Mouse (Mus musculus): ENCODE data around the gene Flt4. TPM values are rescaled to one million over a fixed set of nuclear protein-coding genes. Genes with fewer than 3 reads are reported as not detected.
A peak's percentile ranks its signal among the peaks of the same experiment; 100 is the strongest.
"Not testable (repeated sequence)": the region's sequence is repeated elsewhere in the genome, so short reads cannot be mapped to it uniquely, and the experiment has no call there.

Flt4 gene
- polyA plus RNA-seq (2014; fragmentation: Nextera tagmentation; extraction: Ambion mirVana): 6.3 and 7.6 TPM in 2 replicates

- Histone ChIP-seq H3K4me2 (peak within 1 kb of the TSS; percentile 73), H3K27me3 (ENCODE audit: control insufficient read depth, insufficient read depth, low read length) (peaks cover 12% of the 10 kb centered on the region), H3K9ac (ENCODE audit: low read depth, low read length) (peak within 1 kb of the TSS; percentile 56; the same call in 1 of the 2 replicates), H3K4me3 (ENCODE audit: low read depth, low read length) (peak within 1 kb of the TSS; percentile 58)
- peak; percentile 77 for ATAC-seq (replicated peaks; ENCODE audit: insufficient number of reproducible peaks, low FRiP score, low TSS enrichment)
- 4% methylated on average over 48 of the region's 61 CpGs for WGBS (ENCODE audit: insufficient replicate concordance)
- H3K27ac ChIP-seq (ENCODE audit: low read depth, low read length); H3K4me1 ChIP-seq (ENCODE audit: control insufficient read depth, insufficient read depth, low read length); H3K36me3 ChIP-seq (ENCODE audit: control insufficient read depth, insufficient read depth, low read length); H3K9me3 ChIP-seq (replicated peaks; ENCODE audit: control insufficient read depth, low read length): not testable (repeated sequence)
Observed at GRCm38 (mm10) chr11:49608938-49609867, at the start of gene Flt4. Gene Flt4 (plus strand): TSS chr11:49609263.

- H3K36me3 ChIP-seq (ENCODE audit: control insufficient read depth, insufficient read depth, low read length); ATAC-seq (replicated peaks; ENCODE audit: insufficient number of reproducible peaks, low FRiP score, low TSS enrichment); H3K4me2 ChIP-seq; H3K27me3 ChIP-seq (ENCODE audit: control insufficient read depth, insufficient read depth, low read length); H3K4me1 ChIP-seq (ENCODE audit: control insufficient read depth, insufficient read depth, low read length); H3K27ac ChIP-seq (ENCODE audit: low read depth, low read length); H3K4me3 ChIP-seq (ENCODE audit: low read depth, low read length); H3K9ac ChIP-seq (ENCODE audit: low read depth, low read length); H3K9me3 ChIP-seq (replicated peaks; ENCODE audit: control insufficient read depth, low read length): not testable (repeated sequence)
- 28% methylated on average over 2 of the region's 2 CpGs for WGBS (ENCODE audit: insufficient replicate concordance)
Observed at GRCm38 (mm10) chr11:49575054-49575453, 34.0 kb upstream of the Flt4 start.

- not testable (repeated sequence) for H3K4me2 ChIP-seq; H3K36me3 ChIP-seq (ENCODE audit: control insufficient read depth, insufficient read depth, low read length); H3K9me3 ChIP-seq (replicated peaks; ENCODE audit: control insufficient read depth, low read length); H3K4me1 ChIP-seq (ENCODE audit: control insufficient read depth, insufficient read depth, low read length); H3K27ac ChIP-seq (ENCODE audit: low read depth, low read length); H3K9ac ChIP-seq (ENCODE audit: low read depth, low read length); H3K27me3 ChIP-seq (ENCODE audit: control insufficient read depth, insufficient read depth, low read length); ATAC-seq (replicated peaks; ENCODE audit: insufficient number of reproducible peaks, low FRiP score, low TSS enrichment); H3K4me3 ChIP-seq (ENCODE audit: low read depth, low read length)
- WGBS (ENCODE audit: insufficient replicate concordance): 79% methylated on average over 8 of the region's 8 CpGs
Observed at GRCm38 (mm10) chr11:49580452-49580851, 28.6 kb upstream of the Flt4 start.

GRCm38 (mm10) chr11:49590213-49590612, 18.9 kb upstream of the Flt4 start:
- Histone ChIP-seq H3K27ac (ENCODE audit: low read depth, low read length) (no peak overlapping the region), H3K4me1 (ENCODE audit: control insufficient read depth, insufficient read depth, low read length) (no peaks in the 10 kb centered on the region), H3K4me2 (no peak overlapping the region), H3K4me3 (ENCODE audit: low read depth, low read length) (no peak overlapping the region), H3K9ac (ENCODE audit: low read depth, low read length) (no peak overlapping the region), H3K36me3 (ENCODE audit: control insufficient read depth, insufficient read depth, low read length) (no peaks in the 10 kb centered on the region), H3K9me3 (replicated peaks; ENCODE audit: control insufficient read depth, low read length) (no peaks in the 10 kb centered on the region), H3K27me3 (ENCODE audit: control insufficient read depth, insufficient read depth, low read length) (no peaks in the 10 kb centered on the region)
- no peak for ATAC-seq (replicated peaks; ENCODE audit: insufficient number of reproducible peaks, low FRiP score, low TSS enrichment)
- 84% methylated on average over 19 of the region's 19 CpGs for WGBS (ENCODE audit: insufficient replicate concordance)

- 67% methylated on average over 2 of the region's 2 CpGs for WGBS (ENCODE audit: insufficient replicate concordance)
- H3K27ac ChIP-seq (ENCODE audit: low read depth, low read length); H3K9ac ChIP-seq (ENCODE audit: low read depth, low read length); ATAC-seq (replicated peaks; ENCODE audit: insufficient number of reproducible peaks, low FRiP score, low TSS enrichment); H3K9me3 ChIP-seq (replicated peaks; ENCODE audit: control insufficient read depth, low read length); H3K4me1 ChIP-seq (ENCODE audit: control insufficient read depth, insufficient read depth, low read length); H3K4me3 ChIP-seq (ENCODE audit: low read depth, low read length); H3K36me3 ChIP-seq (ENCODE audit: control insufficient read depth, insufficient read depth, low read length); H3K4me2 ChIP-seq; H3K27me3 ChIP-seq (ENCODE audit: control insufficient read depth, insufficient read depth, low read length): not testable (repeated sequence)
Observed at GRCm38 (mm10) chr11:49597149-49597548, 11.9 kb upstream of the Flt4 start.

- not testable (repeated sequence) for H3K9me3 ChIP-seq (replicated peaks; ENCODE audit: control insufficient read depth, low read length); H3K4me2 ChIP-seq; H3K9ac ChIP-seq (ENCODE audit: low read depth, low read length); H3K4me1 ChIP-seq (ENCODE audit: control insufficient read depth, insufficient read depth, low read length); H3K36me3 ChIP-seq (ENCODE audit: control insufficient read depth, insufficient read depth, low read length); ATAC-seq (replicated peaks; ENCODE audit: insufficient number of reproducible peaks, low FRiP score, low TSS enrichment); H3K4me3 ChIP-seq (ENCODE audit: low read depth, low read length); H3K27ac ChIP-seq (ENCODE audit: low read depth, low read length)
- 74% methylated on average over 5 of the region's 5 CpGs for WGBS (ENCODE audit: insufficient replicate concordance)
- peaks cover 12% of the 10 kb centered on the region for H3K27me3 ChIP-seq (ENCODE audit: control insufficient read depth, insufficient read depth, low read length)
Observed at GRCm38 (mm10) chr11:49608306-49608705, 757 bp upstream of the Flt4 start.

- under 1% methylated on average over 47 of the region's 52 CpGs for WGBS (ENCODE audit: insufficient replicate concordance)
- Histone ChIP-seq H3K4me3 (ENCODE audit: low read depth, low read length) (peak overlapping the region; percentile 58), H3K27me3 (ENCODE audit: control insufficient read depth, insufficient read depth, low read length) (peaks cover 12% of the 10 kb centered on the region), H3K9ac (ENCODE audit: low read depth, low read length) (peak overlapping the region; percentile 56; the same call in 1 of the 2 replicates), H3K4me2 (peak overlapping the region; percentile 73)
- peak; percentile 29; the same call in 1 of the 2 replicates for ATAC-seq (replicated peaks; ENCODE audit: insufficient number of reproducible peaks, low FRiP score, low TSS enrichment)
- H3K27ac ChIP-seq (ENCODE audit: low read depth, low read length); H3K4me1 ChIP-seq (ENCODE audit: control insufficient read depth, insufficient read depth, low read length); H3K9me3 ChIP-seq (replicated peaks; ENCODE audit: control insufficient read depth, low read length); H3K36me3 ChIP-seq (ENCODE audit: control insufficient read depth, insufficient read depth, low read length): not testable (repeated sequence)
Observed at GRCm38 (mm10) chr11:49609868-49610824, 1.1 kb downstream of the Flt4 start.

GRCm38 (mm10) chr11:49611349-49611748, 2.3 kb downstream of the Flt4 start:
- not testable (repeated sequence) for H3K4me1 ChIP-seq (ENCODE audit: control insufficient read depth, insufficient read depth, low read length); ATAC-seq (replicated peaks; ENCODE audit: insufficient number of reproducible peaks, low FRiP score, low TSS enrichment); H3K36me3 ChIP-seq (ENCODE audit: control insufficient read depth, insufficient read depth, low read length); H3K9me3 ChIP-seq (replicated peaks; ENCODE audit: control insufficient read depth, low read length); H3K4me3 ChIP-seq (ENCODE audit: low read depth, low read length); H3K9ac ChIP-seq (ENCODE audit: low read depth, low read length); H3K27ac ChIP-seq (ENCODE audit: low read depth, low read length)
- WGBS (ENCODE audit: insufficient replicate concordance): 21% methylated on average over 3 of the region's 3 CpGs
- Histone ChIP-seq H3K27me3 (ENCODE audit: control insufficient read depth, insufficient read depth, low read length) (peaks cover 12% of the 10 kb centered on the region), H3K4me2 (peak overlapping the region; percentile 14; the same call in 1 of the 2 replicates)

Measured in heart, embryonic 11.5 days (tissue).